Mouse (Mus musculus) ES-Bruce4 (cell line): ENCODE data around the gene Prep.

ENCODE experiments used
- CTCF ChIP-seq: IDR thresholded peaks from one replicate; pipeline ENCODE4 v1.8.1; 2011; ENCODE audit warnings: low read depth, low read length
- EP300 ChIP-seq: IDR thresholded peaks from 2 replicates; pipeline ENCODE4 v1.6.1; 2011; ENCODE audit warnings: low read depth, low read length; ENCODE audit not compliant: insufficient read depth
- POLR2A ChIP-seq: IDR thresholded peaks from one replicate; pipeline ENCODE4 v1.8.1; 2011; ENCODE audit warnings: low read length; ENCODE audit not compliant: insufficient read depth

DNA sequence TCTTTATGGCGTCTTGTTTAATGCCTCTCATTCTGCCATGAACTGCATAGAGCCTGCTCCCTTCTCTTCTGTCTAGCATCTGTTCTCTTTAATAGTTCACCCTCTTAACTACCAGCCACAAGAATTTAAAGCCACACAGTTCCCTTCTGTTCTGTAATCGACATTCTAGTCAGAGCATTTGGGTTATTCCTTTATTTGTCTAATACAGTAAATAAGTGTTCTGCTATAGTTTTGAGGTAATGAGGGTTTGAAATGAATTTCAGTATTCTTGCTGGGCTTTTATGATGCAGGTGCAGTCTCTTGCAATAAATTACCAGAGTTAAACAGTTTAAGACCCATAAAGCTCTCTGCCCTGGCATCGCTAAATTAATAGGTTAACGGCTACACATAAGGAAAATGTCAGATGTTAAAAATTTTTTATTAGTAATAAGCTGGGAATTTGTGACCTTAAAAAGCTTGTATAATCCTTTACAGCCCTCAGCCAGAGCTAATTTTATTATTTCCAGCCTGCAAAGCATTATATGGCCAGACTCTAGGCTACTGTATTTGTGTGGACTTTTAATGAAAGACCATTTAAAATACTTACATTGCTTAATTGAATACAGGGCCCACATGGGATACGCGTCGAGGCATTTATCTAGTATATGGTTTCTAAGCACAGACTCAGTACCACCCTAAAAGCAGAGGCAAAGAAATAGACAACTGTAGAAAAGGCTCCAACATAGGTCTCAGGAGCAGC lies 73.6 kb downstream of the Prep start:
- TF ChIP-seq POLR2A (no peak), CTCF (no peak), EP300 (no peak)
